Mouse (Mus musculus) adrenal gland, adult 8-10 months (tissue): ENCODE data around the gene Etfb. TPM values are rescaled to one million over a fixed set of nuclear protein-coding genes. Genes with fewer than 3 reads are reported as not detected.

Experiments used
- microRNA-seq, 2 experiments: library from miRNA; unstranded; fragments of <30 nt; microRNA quantifications; one replicate each; pipeline ENCODE4 v1.2.0; 2022
- total RNA-seq, 4 experiments: library from RNA; stranded (reverse); gene quantifications; 2 replicates each; pipeline ENCODE4 v1.2.4; 2022

The Etfb gene
- total RNA-seq, 4 experiments from 2014 or later, result 286 to 399 (median 360) TPM

Small RNA genes within 50 kb of the gene (microRNA-seq; reads per million reads assigned to microRNA genes)
- gene Mir7051, result 0.18 to 1.8 reads per million in 2 experiments

Other genes with a start within 250 kb of the Etfb start
- gene Zfp715, start 130.8 kb upstream of the Etfb start, total RNA-seq, result 10 to 100 TPM; 19.4 to 29.3 (median 24.1) TPM
- not detected for gene Siglecf, start 92.7 kb upstream of the Etfb start, total RNA-seq
- gene Siglecg, start 35.9 kb upstream of the Etfb start, total RNA-seq, result under 1 TPM; 0.12 to 0.52 (median 0.38) TPM
- not detected for gene Lim2, start 16.4 kb upstream of the Etfb start, total RNA-seq
- gene Nkg7, start 7.0 kb upstream of the Etfb start, total RNA-seq, result 1 to 10 TPM in 3 of 4 experiments, under 1 TPM in 1; 0.77 to 1.3 (median 1.1) TPM
- gene Cldnd2, start 3.3 kb upstream of the Etfb start, total RNA-seq, result not detected
- 1 to 10 TPM in 1 of 4 experiments, under 1 TPM in 2, not detected in 1; 0.35 to 3.3 (median 0.80) TPM for gene Gm45233, start within 50 bp of the Etfb start, total RNA-seq
- 1 to 10 TPM; 1.3 to 4.3 (median 3.1) TPM for gene Vsig10l, start 19.1 kb downstream of the Etfb start, total RNA-seq
- 1 to 10 TPM; 2.9 to 4.8 (median 3.6) TPM for gene Iglon5, start 46.0 kb downstream of the Etfb start, total RNA-seq
- gene 4931406B18Rik, start 61.9 kb downstream of the Etfb start, total RNA-seq, result not detected
- 1 to 10 TPM; 4.0 to 7.3 (median 5.9) TPM for gene Cd33, start 100.3 kb downstream of the Etfb start, total RNA-seq
- 1 to 10 TPM; 2.8 to 4.1 (median 3.5) TPM for gene Zfp658, start 118.2 kb downstream of the Etfb start, total RNA-seq
- gene Zfp719, start 135.5 kb downstream of the Etfb start, total RNA-seq, result 10 to 100 TPM; 17.8 to 22.1 (median 19.4) TPM
- gene Zfp819, start 163.1 kb downstream of the Etfb start, total RNA-seq, result not detected
- under 1 TPM in 3 of 4 experiments, not detected in 1; 0.15 to 0.22 (median 0.19) TPM for gene Ceacam18, start 190.6 kb downstream of the Etfb start, total RNA-seq
- 1 to 10 TPM; 2.3 to 4.3 (median 3.5) TPM for gene Siglece, start 216.1 kb downstream of the Etfb start, total RNA-seq
- gene Ctu1, start 227.9 kb downstream of the Etfb start, total RNA-seq, result 10 to 100 TPM; 11.5 to 13.4 (median 12.6) TPM
- gene Klk14, start 246.3 kb downstream of the Etfb start, total RNA-seq, result not detected